Mouse (Mus musculus) G1E (cell line): ENCODE results near the gene Egfr. TPM values are rescaled to one million over a fixed set of nuclear protein-coding genes. Genes with fewer than 3 reads are reported as not detected.

Experiments
- ATAC-seq: 2 replicates; pipeline ENCODE4 v1.8.0; 2016; ENCODE audit warnings: mild to moderate bottlenecking; ENCODE audit not compliant: insufficient number of reproducible peaks, poor library complexity, low FRiP score, severe bottlenecking; ENCODE audit errors: extremely low read depth
- DNase-seq: peaks from one replicate; pipeline ENCODE4 v3.0.0; 2012; ENCODE audit warnings: low spot score
- H3K27me3 ChIP-seq: 2 replicates; pipeline ENCODE4 v1.6.1; 2012; ENCODE audit warnings: mild to moderate bottlenecking, low read length, inconsistent platforms; ENCODE audit not compliant: insufficient read depth
- H3K36me3 ChIP-seq: replicated peaks from 2 replicates; pipeline ENCODE3; 2012; ENCODE audit warnings: mild to moderate bottlenecking, inconsistent platforms
- H3K4me1 ChIP-seq: 2 replicates; pipeline ENCODE4 v1.6.1; 2012; ENCODE audit warnings: low read depth, low read length, inconsistent platforms, mixed read lengths; ENCODE audit not compliant: insufficient read depth
- H3K4me3 ChIP-seq: 2 replicates; pipeline ENCODE4 v1.5.1; 2012; ENCODE audit warnings: low read depth, mild to moderate bottlenecking, inconsistent platforms, low read length, moderate library complexity, mixed read lengths
- H3K9me3 ChIP-seq: replicated peaks from 2 replicates; pipeline ENCODE4 v1.6.1; 2012; ENCODE audit warnings: inconsistent platforms
- CTCF ChIP-seq: IDR thresholded peaks from 2 replicates; pipeline ENCODE4 v1.5.1; 2012; ENCODE audit warnings: low read depth, low read length, inconsistent platforms, mixed read lengths
- GATA1 ChIP-seq: IDR thresholded peaks from 2 replicates; pipeline ENCODE4 v1.6.1; 2012; ENCODE audit warnings: borderline replicate concordance, low read length, inconsistent platforms, mixed read lengths
- GATA2 ChIP-seq: IDR thresholded peaks from 2 replicates; pipeline ENCODE4 v1.6.1; 2012; ENCODE audit warnings: low read depth, low read length, inconsistent platforms, borderline replicate concordance
- POLR2AphosphoS5 ChIP-seq: IDR thresholded peaks from 2 replicates; pipeline ENCODE4 v1.6.1; 2012; ENCODE audit warnings: low read depth, low read length, inconsistent platforms; ENCODE audit not compliant: insufficient replicate concordance
- TAL1 ChIP-seq: conservative IDR thresholded peaks from 2 replicates; pipeline ENCODE4 v1.6.1; 2012; ENCODE audit warnings: low read depth, low read length, inconsistent platforms, mixed read lengths
- polyA plus RNA-seq: library from polyadenylated mRNA; stranded (reverse); fragments of >175 nt; gene quantifications from 2 replicates; pipeline ENCODE4 v1.2.3, GENCODE M21; 2012
- total RNA-seq, 2 experiments: library from RNA; stranded (forward) in 1 of 2; stranded (reverse) in 1 of 2; fragments of 200-1000 nt in 1 of 2; fragments of >200 nt in 1 of 2; fragmentation: Nextera tagmentation in 1 of 2; gene quantifications; 2 replicates each; pipeline ENCODE4 v1.2.3; 2014 to 2017

The Egfr gene
- total and polyA plus RNA-seq, 3 experiments, result 0.05 TPM; not detected in 2

DNA sequence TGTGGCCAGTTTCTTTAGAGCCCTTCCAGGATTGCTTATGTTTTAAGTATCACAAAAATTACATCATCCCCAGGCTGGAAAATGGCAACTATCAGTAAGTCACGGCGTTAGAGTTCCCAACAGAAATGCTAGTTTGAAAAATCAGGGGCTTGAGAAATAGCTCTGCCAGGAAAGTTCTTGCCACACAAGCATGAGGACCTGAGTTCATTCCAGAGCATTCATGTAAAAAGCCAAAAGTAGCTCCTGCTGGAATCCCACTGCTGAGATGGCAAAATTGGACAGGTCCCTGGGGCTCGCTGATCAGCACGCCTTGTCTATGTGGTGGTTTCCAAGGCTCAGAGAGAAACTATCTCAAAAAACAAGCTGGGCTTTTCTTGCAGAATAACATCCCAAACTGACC is 19.0 kb downstream of the Egfr start:
- no peaks in the 10 kb centered on the region for H3K4me1 ChIP-seq

DNA sequence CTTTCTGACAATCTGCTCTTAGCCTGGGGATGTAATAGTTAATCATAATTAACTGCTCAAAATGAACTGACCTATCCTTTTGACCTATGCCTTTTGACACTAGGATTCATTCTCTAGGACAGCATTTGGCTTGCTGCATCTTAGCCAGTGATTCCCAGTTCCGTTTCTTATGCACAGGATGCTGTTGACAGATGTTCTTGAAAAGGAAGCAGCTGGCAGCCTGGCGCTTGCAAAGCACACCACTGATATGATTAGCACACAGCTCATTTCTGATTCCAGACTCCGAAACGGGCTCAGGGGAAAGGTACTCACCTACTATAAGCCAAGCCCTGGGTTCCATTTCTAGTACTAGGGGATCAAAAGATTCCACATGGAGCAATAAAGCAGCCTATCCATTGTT is 20.7 kb downstream of the Egfr start:
- ATAC-seq, result no peak
- no peak for TF ChIP-seq GATA2
- no peak for TF ChIP-seq TAL1
- TF ChIP-seq POLR2AphosphoS5, result no peak
- TF ChIP-seq GATA1, result no peak
- TF ChIP-seq CTCF, result no peak
- H3K27me3 ChIP-seq, result peaks cover 3% of the 10 kb centered on the region; the same call in 1 of the 2 replicates
- H3K9me3 ChIP-seq, result no peaks in the 10 kb centered on the region
- no peak for DNase-seq
- H3K36me3 ChIP-seq, result no peaks in the 10 kb centered on the region
- H3K4me1 ChIP-seq, result no peaks in the 10 kb centered on the region
- no peak overlapping the region for H3K4me3 ChIP-seq

More for the DNA sequence above, 19.0 kb downstream of the Egfr start:
- Histone ChIP-seq H3K27me3 (peaks cover 3% of the 10 kb centered on the region; the same call in 1 of the 2 replicates), H3K9me3 (no peaks in the 10 kb centered on the region), H3K36me3 (no peaks in the 10 kb centered on the region), H3K4me3 (no peak overlapping the region)
- ATAC-seq (no peak), DNase-seq (no peak)
- TF ChIP-seq CTCF (no peak), GATA2 (no peak), TAL1 (no peak), POLR2AphosphoS5 (no peak), GATA1 (no peak)

DNA sequence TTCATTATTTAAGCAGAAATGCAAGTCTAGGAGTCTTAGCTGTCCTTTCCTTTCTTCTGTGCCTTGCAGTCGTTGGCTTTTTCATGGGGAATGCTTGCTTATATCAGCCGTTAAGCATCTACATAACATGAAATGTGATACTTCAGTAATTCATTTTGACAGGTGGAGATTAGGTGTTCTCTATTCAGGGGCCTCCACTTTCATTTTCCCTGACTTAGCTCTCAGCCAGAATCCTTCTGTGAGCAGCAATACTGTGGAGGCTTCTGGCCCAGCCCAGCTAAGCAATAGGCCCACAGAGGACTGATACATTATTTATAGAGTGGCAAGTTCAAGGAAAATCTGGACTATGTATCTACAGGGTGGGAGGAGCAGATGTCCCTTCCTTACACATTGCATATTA is 25.0 kb downstream of the Egfr start:
- no peaks in the 10 kb centered on the region for H3K4me1 ChIP-seq
- H3K36me3 ChIP-seq, result no peaks in the 10 kb centered on the region
- H3K27me3 ChIP-seq, result peaks cover 7% of the 10 kb centered on the region; the same call in 1 of the 2 replicates
- ATAC-seq (no peak), DNase-seq (no peak)
- TF ChIP-seq GATA2 (no peak), GATA1 (no peak), TAL1 (no peak), CTCF (no peak), POLR2AphosphoS5 (no peak)
- no peak overlapping the region for H3K4me3 ChIP-seq
- no peaks in the 10 kb centered on the region for H3K9me3 ChIP-seq

DNA sequence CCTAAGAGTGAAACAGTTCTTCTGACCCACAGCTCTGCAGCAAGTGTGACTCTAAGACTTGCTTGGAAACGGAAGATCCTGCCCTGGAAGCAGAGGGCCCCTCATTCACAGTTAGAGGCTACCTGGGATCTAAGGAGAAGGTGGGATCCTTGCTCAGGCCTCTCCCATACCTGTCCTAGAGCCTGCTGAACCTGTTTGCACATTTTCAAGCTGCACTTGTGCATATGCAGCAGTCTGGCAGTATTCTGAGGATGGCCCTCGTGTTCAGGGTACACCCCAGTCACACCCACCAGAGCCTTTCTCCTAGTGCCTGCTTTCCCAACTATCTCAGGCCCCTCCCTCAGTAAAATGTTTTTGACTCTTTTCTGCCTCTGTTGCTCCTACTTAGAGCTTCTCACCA is 29.6 kb downstream of the Egfr start:
- no peaks in the 10 kb centered on the region for H3K4me1 ChIP-seq
- H3K9me3 ChIP-seq, result no peaks in the 10 kb centered on the region
- no peak for TF ChIP-seq POLR2AphosphoS5
- TF ChIP-seq TAL1, result no peak
- no peak for TF ChIP-seq GATA2
- no peak for TF ChIP-seq GATA1
- no peak for TF ChIP-seq CTCF
- H3K27me3 ChIP-seq, result peaks cover 7% of the 10 kb centered on the region; the same call in 1 of the 2 replicates
- no peak for ATAC-seq
- no peak for DNase-seq
- no peak overlapping the region for H3K4me3 ChIP-seq
- no peaks in the 10 kb centered on the region for H3K36me3 ChIP-seq

DNA sequence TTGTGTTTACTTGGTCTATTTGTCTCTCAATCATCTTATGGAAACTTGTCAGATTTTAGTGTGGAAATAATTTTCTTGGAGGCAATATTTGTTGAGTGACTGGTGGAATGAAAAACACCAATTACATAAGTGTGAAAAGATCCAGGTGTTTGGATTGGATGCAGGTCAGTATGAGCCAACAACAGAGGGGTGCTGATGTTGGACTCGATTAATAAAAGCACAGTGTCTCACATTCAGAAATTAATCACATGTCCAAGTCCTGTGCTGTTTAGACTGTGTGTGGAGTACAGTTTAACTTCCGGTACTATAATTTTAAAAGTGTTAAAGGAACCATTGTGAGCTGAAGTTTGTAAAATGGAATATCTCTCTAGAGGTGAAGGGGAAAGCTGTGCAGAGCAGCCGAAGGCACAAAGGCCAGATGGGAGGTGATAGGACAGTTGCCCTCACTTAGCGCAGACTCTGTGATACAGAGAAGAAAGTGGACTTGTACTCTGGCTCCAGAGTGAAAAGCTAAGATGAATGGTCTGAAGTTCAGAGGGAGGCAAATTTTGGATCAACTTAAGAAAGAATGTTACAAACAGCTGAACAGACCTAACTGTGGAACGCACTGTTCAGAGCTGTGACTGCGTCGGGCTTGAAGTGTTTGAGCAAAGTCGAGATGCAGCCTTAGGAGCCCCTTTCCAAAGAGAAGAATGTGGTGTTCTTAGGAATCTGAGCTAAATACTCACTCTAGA is 32.1 kb downstream of the Egfr start:
- Histone ChIP-seq H3K9me3 (no peaks in the 10 kb centered on the region), H3K36me3 (no peaks in the 10 kb centered on the region), H3K4me1 (no peaks in the 10 kb centered on the region), H3K4me3 (no peak overlapping the region), H3K27me3 (peaks cover 7% of the 10 kb centered on the region; the same call in 1 of the 2 replicates)
- no peak for TF ChIP-seq POLR2AphosphoS5
- TF ChIP-seq TAL1, result no peak
- no peak for TF ChIP-seq GATA2
- no peak for TF ChIP-seq CTCF
- TF ChIP-seq GATA1, result no peak
- ATAC-seq, result no peak
- DNase-seq, result no peak

DNA sequence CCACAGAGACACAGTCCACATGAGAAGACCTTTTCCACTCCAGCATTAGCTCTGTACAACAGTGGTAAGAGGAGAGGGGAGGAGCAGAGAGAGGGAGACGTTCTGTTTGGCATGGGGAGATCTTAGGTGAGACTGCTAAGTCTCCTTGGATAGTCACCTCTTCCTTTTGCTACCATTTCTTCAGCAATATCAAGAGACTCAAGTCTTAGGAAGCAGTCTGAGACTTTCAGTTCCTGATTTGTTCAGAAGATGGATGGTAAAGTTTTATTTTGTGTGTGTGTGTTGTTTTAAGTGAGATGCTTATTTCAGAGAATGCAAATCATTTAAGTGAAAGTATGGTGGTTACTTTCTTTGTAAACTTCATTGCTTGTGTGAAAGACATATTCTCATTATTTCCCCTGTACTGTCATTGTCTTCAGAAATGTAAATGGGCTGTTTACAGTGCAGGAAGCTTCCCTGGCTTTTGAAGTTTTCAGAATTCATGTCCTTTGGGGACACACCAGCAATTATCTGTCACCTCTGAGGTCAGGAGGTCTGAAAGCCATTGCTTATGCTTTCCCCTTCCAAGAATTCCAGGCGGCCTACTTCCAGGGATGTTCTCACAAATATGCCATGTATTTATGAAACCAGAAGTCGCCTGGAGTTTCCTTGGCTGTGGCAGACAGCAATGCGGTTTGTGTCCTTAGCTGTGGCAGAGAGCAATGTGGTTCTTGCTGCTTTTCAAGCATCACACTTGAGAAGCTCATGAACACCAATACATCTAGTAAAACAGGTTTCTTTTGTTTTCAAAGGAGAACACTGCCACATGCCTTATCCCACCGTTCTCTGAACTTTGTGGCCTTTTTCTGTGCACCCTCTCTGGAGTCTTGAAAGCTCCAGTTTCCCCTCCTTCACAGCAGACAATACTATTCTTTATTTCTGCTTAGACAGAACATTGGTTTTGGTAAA is 40.9 kb downstream of the Egfr start:
- no peak overlapping the region for H3K4me3 ChIP-seq
- no peaks in the 10 kb centered on the region for H3K4me1 ChIP-seq
- no peak for ATAC-seq
- DNase-seq, result no peak
- TF ChIP-seq GATA1 (no peak), POLR2AphosphoS5 (no peak), GATA2 (no peak), CTCF (no peak), TAL1 (no peak)
- no peaks in the 10 kb centered on the region for H3K36me3 ChIP-seq
- peaks cover 2% of the 10 kb centered on the region; the same call in 1 of the 2 replicates for H3K27me3 ChIP-seq
- no peaks in the 10 kb centered on the region for H3K9me3 ChIP-seq
